18 mouse cellular contexts compared by ENCODE assay signal in genomic region chr12:36187081-36187480, GRCm38 (mm10). TPM values are rescaled to one million over a fixed set of nuclear protein-coding genes. Genes with fewer than 3 reads are reported as not detected.
A peak's percentile ranks its signal among the peaks of the same experiment; 100 is the strongest.
DNase-seq lines count a peak whose midpoint lies in the region; ATAC-seq and TF ChIP-seq lines count a peak whose summit lies in the region.
"Had no signal": no experiment of that assay in that cellular context is flagged by ENCODE, and none has a peak within 500 bp of the region (broad histone marks: within the 10 kb centered on the region; RNA-seq: fewer than 3 reads in every experiment).

No protein-coding gene starts in this region.

- TF ChIP-seq POLR2A in lung, adult 2 months (IDR thresholded peaks at IDR 0.05; ENCODE audit: borderline replicate concordance, extremely low read depth, low read depth, low read length) = no peak

- peaks cover 3% of the 10 kb centered on the region; the same call in 1 of the 2 replicates for H3K4me1 ChIP-seq in lung, adult 2 months (ENCODE audit: control insufficient read depth, insufficient read depth, low read length)
- no peaks in the 10 kb centered on the region for H3K4me1 ChIP-seq in intestine, embryonic 15.5 days (replicated peaks)
- H3K4me1 ChIP-seq in liver, embryonic 16.5 days (ENCODE audit: control insufficient read depth, low read depth, low read length) = no peaks in the 10 kb centered on the region
- H3K4me1 ChIP-seq in stomach, postnatal 0 days (replicated peaks; ENCODE audit: control insufficient read depth, insufficient read depth) = no peaks in the 10 kb centered on the region
- no peaks in the 10 kb centered on the region for H3K4me1 ChIP-seq in midbrain, embryonic 14.5 days (ENCODE audit: control insufficient read depth, insufficient read depth, low read length)
- H3K4me1 ChIP-seq: embryonic facial prominence, embryonic 13.5 days; forebrain, embryonic 15.5 days; hindbrain, embryonic 12.5 days; midbrain, embryonic 10.5 days; neural tube, embryonic 12.5 days had no signal

- 58% methylated on average over 6 of the region's 6 CpGs for WGBS in lung, adult 2 months
- 68% methylated on average over 6 of the region's 6 CpGs for WGBS in intestine, embryonic 15.5 days
- WGBS in liver, embryonic 16.5 days (ENCODE audit: insufficient replicate concordance) = 61% methylated on average over 6 of the region's 6 CpGs
- WGBS in stomach, postnatal 0 days = 70% methylated on average over 6 of the region's 6 CpGs
- WGBS in midbrain, embryonic 14.5 days = 85% methylated on average over 6 of the region's 6 CpGs

- no peak overlapping the region for H3K27ac ChIP-seq in intestine, embryonic 15.5 days
- H3K27ac ChIP-seq in liver, embryonic 16.5 days (ENCODE audit: low read length) = no peak overlapping the region
- no peak overlapping the region for H3K27ac ChIP-seq in stomach, postnatal 0 days (replicated peaks)
- no peak overlapping the region for H3K27ac ChIP-seq in midbrain, embryonic 14.5 days (replicated peaks; ENCODE audit: low read depth, low read length)
- H3K27ac ChIP-seq: embryonic facial prominence, embryonic 13.5 days; forebrain, embryonic 15.5 days; hindbrain, embryonic 12.5 days; midbrain, embryonic 10.5 days; neural tube, embryonic 12.5 days had no signal

- DNase-seq in lung, adult 18-20 months = peak; percentile 24 to 27
- DNase-seq in lung, adult 2 months = no peak
- DNase-seq in stomach, postnatal 0 days (ENCODE audit: low spot score) = no peak
- DNase-seq in layer of hippocampus, postnatal 25 days (ENCODE audit: extremely low spot score in 1 of 2, low spot score in 1 of 2) = no peak
- no peak for DNase-seq in urinary bladder, postnatal 4 days (ENCODE audit: low spot score in 2 of 2)
- DNase-seq in midbrain, embryonic 14.5 days = no peak
- DNase-seq: adrenal gland, adult 2 months; cerebellum, postnatal 10 days; gastrocnemius, postnatal 25 days; layer of hippocampus, postnatal 36 days; right cerebral cortex, adult 18-20 months had no signal

- peak; percentile 87 for ATAC-seq in intestine, embryonic 15.5 days
- ATAC-seq in liver, embryonic 16.5 days (ENCODE audit: low read depth) = peak; percentile 30; the same call in 1 of the 2 replicates
- ATAC-seq in stomach, postnatal 0 days (ENCODE audit: low FRiP score, low TSS enrichment) = peak; percentile 91
- no peak for ATAC-seq in midbrain, embryonic 14.5 days (ENCODE audit: low FRiP score, low TSS enrichment)
- ATAC-seq: forebrain, embryonic 15.5 days had no signal

- TF ChIP-seq EP300 in stomach, postnatal 0 days (optimal IDR thresholded peaks at IDR 0.05) = no peak

- no peak overlapping the region for H3K4me3 ChIP-seq in lung, adult 2 months (replicated peaks; ENCODE audit: extremely low read depth, low read depth, low read length)
- no peak overlapping the region for H3K4me3 ChIP-seq in intestine, embryonic 15.5 days (replicated peaks)
- H3K4me3 ChIP-seq in liver, embryonic 16.5 days (ENCODE audit: low read depth, low read length) = no peak overlapping the region
- H3K4me3 ChIP-seq in stomach, postnatal 0 days (ENCODE audit: low read depth, low read length) = no peak overlapping the region
- H3K4me3 ChIP-seq in midbrain, embryonic 14.5 days (replicated peaks; ENCODE audit: low read depth, low read length) = no peak overlapping the region
- H3K4me3 ChIP-seq: embryonic facial prominence, embryonic 13.5 days; forebrain, embryonic 15.5 days; hindbrain, embryonic 12.5 days; midbrain, embryonic 10.5 days; neural tube, embryonic 12.5 days had no signal

- no peak overlapping the region for H3K4me2 ChIP-seq in intestine, embryonic 15.5 days (replicated peaks)
- H3K4me2 ChIP-seq in liver, embryonic 16.5 days (ENCODE audit: low read depth, low read length) = no peak overlapping the region
- H3K4me2 ChIP-seq in stomach, postnatal 0 days (replicated peaks; ENCODE audit: low read depth) = no peak overlapping the region
- H3K4me2 ChIP-seq in midbrain, embryonic 14.5 days (ENCODE audit: low read length) = no peak overlapping the region
- H3K4me2 ChIP-seq: embryonic facial prominence, embryonic 13.5 days; forebrain, embryonic 15.5 days; hindbrain, embryonic 12.5 days; neural tube, embryonic 12.5 days had no signal

- H3K9me3 ChIP-seq in intestine, embryonic 15.5 days = no peaks in the 10 kb centered on the region
- H3K9me3 ChIP-seq in liver, embryonic 16.5 days (replicated peaks; ENCODE audit: control insufficient read depth, low read length) = no peaks in the 10 kb centered on the region
- H3K9me3 ChIP-seq in stomach, postnatal 0 days (ENCODE audit: control insufficient read depth, low read length) = no peaks in the 10 kb centered on the region
- no peaks in the 10 kb centered on the region for H3K9me3 ChIP-seq in midbrain, embryonic 14.5 days (ENCODE audit: control insufficient read depth, low read length)
- H3K9me3 ChIP-seq: embryonic facial prominence, embryonic 13.5 days; forebrain, embryonic 15.5 days; hindbrain, embryonic 12.5 days; midbrain, embryonic 10.5 days; neural tube, embryonic 12.5 days had no signal

- TF ChIP-seq CTCF in lung, adult 2 months (IDR thresholded peaks at IDR 0.05; ENCODE audit: insufficient read depth, low read length) = no peak
- TF ChIP-seq CTCF in stomach, postnatal 0 days (IDR thresholded peaks at IDR 0.05; ENCODE audit: low read depth) = no peak

- H3K9ac ChIP-seq in intestine, embryonic 15.5 days = no peak overlapping the region
- no peak overlapping the region for H3K9ac ChIP-seq in liver, embryonic 16.5 days (ENCODE audit: low read depth, low read length)
- H3K9ac ChIP-seq in stomach, postnatal 0 days (ENCODE audit: low read length) = no peak overlapping the region
- no peak overlapping the region for H3K9ac ChIP-seq in midbrain, embryonic 14.5 days (replicated peaks; ENCODE audit: low read length)
- H3K9ac ChIP-seq: embryonic facial prominence, embryonic 13.5 days; forebrain, embryonic 15.5 days; hindbrain, embryonic 12.5 days; neural tube, embryonic 12.5 days had no signal

- peaks cover 20% of the 10 kb centered on the region for H3K36me3 ChIP-seq in intestine, embryonic 15.5 days
- H3K36me3 ChIP-seq in liver, embryonic 16.5 days (ENCODE audit: control insufficient read depth, insufficient read depth) = peaks cover 4% of the 10 kb centered on the region
- peaks cover 38% of the 10 kb centered on the region for H3K36me3 ChIP-seq in stomach, postnatal 0 days (ENCODE audit: control insufficient read depth, insufficient read depth, low read length)
- H3K36me3 ChIP-seq in midbrain, embryonic 14.5 days (ENCODE audit: control insufficient read depth, insufficient read depth, low read length) = peaks cover 81% of the 10 kb centered on the region

- no peaks in the 10 kb centered on the region for H3K27me3 ChIP-seq in intestine, embryonic 15.5 days (replicated peaks)
- H3K27me3 ChIP-seq in liver, embryonic 16.5 days (ENCODE audit: control insufficient read depth, insufficient read depth, low read depth, low read length) = no peaks in the 10 kb centered on the region
- no peaks in the 10 kb centered on the region for H3K27me3 ChIP-seq in stomach, postnatal 0 days (ENCODE audit: control insufficient read depth, insufficient read depth, low read length)
- H3K27me3 ChIP-seq in midbrain, embryonic 14.5 days (ENCODE audit: control insufficient read depth, insufficient read depth, low read length) = no peaks in the 10 kb centered on the region
- H3K27me3 ChIP-seq: embryonic facial prominence, embryonic 13.5 days; forebrain, embryonic 15.5 days; hindbrain, embryonic 12.5 days; neural tube, embryonic 12.5 days had no signal

RNA-seq across cellular contexts. Expression of gene Bzw2, which starts 29.2 kb away (rescaled TPM):
- 5.5 and 11.1 TPM in 2 replicates for polyA plus RNA-seq in lung, adult 2 months (2012; rRNA removed)
- 185 and 204 TPM in 2 replicates for polyA plus RNA-seq in intestine, embryonic 15.5 days (2015; fragmentation: Nextera tagmentation; extraction: Ambion mirVana)
- 33.2 and 34.1 TPM in 2 replicates for polyA plus RNA-seq in liver, embryonic 16.5 days (2015; fragmentation: Nextera tagmentation; extraction: Ambion mirVana)
- polyA plus RNA-seq in stomach, postnatal 0 days (2015; fragmentation: Nextera tagmentation; extraction: Ambion mirVana) = 117 and 122 TPM in 2 replicates
- total RNA-seq in layer of hippocampus, postnatal 25 days (2021) = 10 to 100 TPM; 60.1 to 75.7 TPM
- 436 and 484 TPM in 2 replicates for polyA plus RNA-seq in midbrain, embryonic 14.5 days (2014; fragmentation: Nextera tagmentation; extraction: Ambion mirVana)

RNA-seq across cellular contexts. Expression of gene Ankmy2, which starts 30.2 kb away (rescaled TPM):
- polyA plus RNA-seq in lung, adult 2 months (2012; rRNA removed) = 6.0 and 9.3 TPM in 2 replicates
- 35.9 and 37.6 TPM in 2 replicates for polyA plus RNA-seq in intestine, embryonic 15.5 days (2015; fragmentation: Nextera tagmentation; extraction: Ambion mirVana)
- 6.9 TPM in 2 replicates for polyA plus RNA-seq in liver, embryonic 16.5 days (2015; fragmentation: Nextera tagmentation; extraction: Ambion mirVana)
- polyA plus RNA-seq in stomach, postnatal 0 days (2015; fragmentation: Nextera tagmentation; extraction: Ambion mirVana) = 27.4 and 29.6 TPM in 2 replicates
- 10 to 100 TPM; 54.8 to 55.7 TPM for total RNA-seq in layer of hippocampus, postnatal 25 days (2021)
- polyA plus RNA-seq in midbrain, embryonic 14.5 days (2014; fragmentation: Nextera tagmentation; extraction: Ambion mirVana) = 73.0 and 74.0 TPM in 2 replicates

Comparison
In these comparisons a context has a peak if more than half of its experiments do, and no peak if none do; other contexts are left out.
1. DNase-seq: peak in lung, adult 18-20 months (2 of 2); none in lung, adult 2 months (single experiment), stomach, postnatal 0 days (single experiment), layer of hippocampus, postnatal 25 days (0 of 2), urinary bladder, postnatal 4 days (0 of 2) and midbrain, embryonic 14.5 days (single experiment).